Mouse (Mus musculus) natural killer cell, adult 2 months (primary cell): Measurements from ENCODE around the gene Ceacam3.
"Not testable (repeated sequence)": the region's sequence is repeated elsewhere in the genome, so short reads cannot be mapped to it uniquely, and the experiment has no call there.

Experiments
- DNase-seq, 2 experiments: peaks; one replicate each; pipeline ENCODE4 v3.0.0; 2022; ENCODE audit warnings: low spot score in 2 of 2

The Ceacam3 gene

DNA sequence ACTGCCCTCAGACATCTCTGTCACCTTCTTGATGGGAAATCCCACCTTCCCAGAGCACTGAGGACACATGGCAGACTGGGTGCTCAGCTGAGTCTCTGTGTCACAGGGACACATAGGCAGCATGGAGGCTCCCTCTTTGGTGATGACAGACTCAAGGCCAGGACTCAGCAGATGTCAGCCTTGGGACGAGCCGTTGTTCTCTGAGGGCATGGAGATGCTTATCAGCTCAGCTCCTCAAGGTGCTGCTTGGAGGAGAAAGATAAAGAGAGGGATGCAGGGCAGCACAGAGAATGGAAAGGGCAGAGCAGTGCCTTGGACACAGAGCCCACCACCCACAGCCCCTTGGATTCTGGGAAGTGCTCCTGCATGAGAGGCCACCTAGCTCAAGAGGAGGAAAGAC lies at the start of gene Ceacam3:
TSS of gene Ceacam3 (plus strand) at position 352 of the 400 bp plus-strand sequence.
- no peak for DNase-seq

DNA sequence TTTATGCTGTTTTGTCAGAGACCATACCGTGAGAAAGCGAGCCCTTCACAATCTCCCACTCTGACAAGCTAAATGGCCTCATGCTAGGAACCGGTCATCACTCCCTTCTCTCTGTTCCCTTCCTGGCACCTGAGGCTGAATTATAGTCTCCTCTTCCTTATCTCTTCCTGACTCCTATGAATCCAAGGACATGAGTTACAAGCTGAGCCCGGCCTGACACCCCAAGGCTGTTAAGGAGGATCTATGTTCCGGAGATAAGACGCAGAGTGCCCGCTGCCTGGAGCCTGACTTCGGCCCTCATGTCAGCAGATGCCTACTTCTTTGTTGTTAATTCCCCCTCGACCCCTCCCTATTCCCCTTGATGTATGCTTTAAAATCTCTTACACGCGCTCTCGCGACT lies 48.5 kb upstream of the Ceacam3 start:
- DNase-seq: not testable (repeated sequence)

DNA sequence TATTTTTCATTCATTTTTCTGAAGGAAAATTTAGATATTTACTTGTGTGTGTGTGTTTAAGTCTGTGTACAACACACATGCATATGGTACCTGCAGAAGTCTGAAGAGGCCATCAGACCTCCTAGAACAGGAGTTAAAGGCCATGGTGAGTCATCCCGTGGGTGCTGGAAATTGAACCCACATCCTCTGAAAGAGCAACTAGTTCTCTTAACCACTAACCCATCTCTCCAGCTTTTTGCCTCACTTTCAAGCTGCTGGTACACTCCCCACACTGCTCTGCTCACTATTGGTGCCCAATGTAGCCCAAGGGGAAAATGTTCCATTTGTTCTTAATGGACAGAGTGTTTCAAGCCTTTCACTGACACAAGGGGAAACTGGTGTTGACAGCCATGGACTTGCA lies 14.8 kb upstream of the Ceacam3 start:
- DNase-seq: no peak

DNA sequence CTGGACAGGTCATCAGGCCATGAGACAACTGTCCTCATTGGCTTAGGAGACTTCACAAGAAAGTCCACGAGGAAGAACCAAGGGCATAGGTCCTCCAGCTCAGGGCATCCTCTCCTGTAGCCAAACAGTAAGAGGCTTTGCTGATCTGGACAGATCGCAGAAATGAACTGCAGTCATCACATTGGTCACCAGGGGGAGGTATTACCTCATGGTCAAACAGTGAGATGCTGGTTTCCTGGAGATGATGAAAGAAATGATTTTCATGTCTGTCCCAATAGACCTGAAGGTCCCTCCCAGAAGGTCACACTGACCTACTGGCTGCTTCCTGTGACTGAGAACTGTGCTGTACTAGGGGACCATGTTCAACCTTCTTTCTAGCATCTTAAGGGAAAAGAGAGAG lies 5.6 kb downstream of the Ceacam3 start:
- peak; percentile 9 to 24 for DNase-seq

DNA sequence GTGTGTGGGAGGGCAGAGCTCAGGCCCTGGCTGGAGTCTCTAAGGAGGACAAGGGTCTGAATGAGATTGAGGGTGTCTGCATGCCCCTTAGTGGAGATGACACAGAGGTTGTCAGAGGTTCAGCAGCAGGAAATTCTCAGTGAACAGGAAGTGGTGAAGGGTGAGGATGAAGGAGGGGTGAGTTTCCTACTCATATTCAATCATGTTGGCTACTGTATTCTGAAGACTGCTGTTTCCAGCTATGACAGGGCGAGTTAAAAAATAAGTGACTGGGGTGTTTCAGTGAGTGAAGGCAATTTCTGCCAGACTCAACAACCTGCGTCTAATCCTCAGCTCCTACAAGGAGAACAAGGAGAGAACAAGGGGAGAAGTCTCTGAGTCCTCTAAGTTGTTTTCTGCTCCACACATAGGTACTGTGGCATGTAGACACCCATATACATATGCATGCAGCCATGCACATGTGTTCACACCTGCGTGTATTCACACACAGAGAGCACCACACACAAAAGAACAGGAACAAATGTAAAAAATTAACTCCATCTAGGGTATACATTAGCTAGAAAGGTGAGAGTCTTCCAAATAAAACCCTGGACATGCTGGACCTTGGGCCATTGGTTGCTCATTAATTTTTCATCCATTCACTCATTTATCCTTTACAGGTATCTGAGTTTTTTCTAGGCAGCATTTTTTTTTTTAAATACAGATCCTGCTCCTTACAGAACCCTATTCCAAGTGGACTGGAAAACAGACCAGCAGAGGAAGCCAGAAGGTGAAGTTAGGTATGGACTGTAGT lies 7.0 kb downstream of the Ceacam3 start:
- no peak for DNase-seq

DNA sequence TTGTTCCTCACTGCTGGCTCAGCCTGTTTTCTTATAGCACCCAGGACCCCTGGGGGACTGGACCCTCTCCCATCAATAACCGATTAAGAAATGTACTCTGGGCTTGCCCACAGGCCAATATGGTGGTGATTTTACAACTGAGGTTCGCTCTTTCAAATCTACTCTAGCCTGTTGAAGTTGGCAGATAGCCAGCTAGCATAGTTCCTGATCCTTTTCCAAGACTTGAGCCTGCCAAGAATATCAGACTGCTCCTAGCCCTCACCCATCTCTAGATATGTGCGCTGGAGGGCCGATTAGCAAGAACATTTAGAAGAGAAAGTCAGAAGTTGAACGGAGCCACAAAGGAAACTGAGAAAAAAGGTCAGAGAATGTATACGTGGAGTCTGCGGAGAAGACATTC lies 8.9 kb downstream of the Ceacam3 start:
- no peak for DNase-seq

DNA sequence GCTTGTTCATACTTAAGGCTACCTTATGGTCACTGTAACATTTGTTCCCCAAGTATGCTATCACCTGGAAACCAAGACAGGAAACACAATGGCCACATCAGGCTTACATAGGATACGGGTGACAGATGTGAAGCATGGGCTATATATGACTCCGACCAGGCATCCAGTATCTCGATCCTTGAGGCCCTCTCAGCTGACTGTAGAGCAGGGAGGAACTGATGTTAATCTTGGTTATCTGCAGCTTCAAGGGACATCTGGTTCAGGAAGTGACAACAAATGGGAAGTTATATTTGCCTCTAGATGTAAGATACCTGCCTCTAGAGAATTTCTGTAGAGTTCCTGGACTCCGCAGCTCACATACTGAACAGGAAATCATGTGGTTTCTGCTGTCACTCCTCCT lies 21.7 kb downstream of the Ceacam3 start:
- DNase-seq: no peak

DNA sequence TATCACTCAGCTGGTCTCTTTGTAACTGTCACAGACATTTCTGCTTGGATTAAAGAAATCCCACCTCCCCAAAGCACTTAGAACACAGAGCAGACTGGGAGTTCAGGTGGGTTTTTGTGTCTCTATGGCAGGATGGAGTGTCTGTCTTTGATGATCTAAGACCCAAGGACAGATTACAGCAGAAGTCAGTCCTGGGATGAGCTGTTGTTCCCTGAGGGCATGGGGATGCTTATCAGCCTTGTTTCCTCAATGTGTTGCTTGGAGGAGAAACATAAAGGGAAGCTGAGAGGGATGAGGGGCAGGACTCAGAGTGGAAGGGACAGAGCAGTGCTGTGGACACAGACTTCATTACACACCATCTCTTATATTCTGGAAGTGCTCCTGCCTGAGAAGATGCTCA lies 53.1 kb downstream of the Ceacam3 start, which contains the start of gene Psg29:
TSS of gene Psg29 (plus strand) at position 301 of the 400 bp plus-strand sequence.
- DNase-seq: no peak

DNA sequence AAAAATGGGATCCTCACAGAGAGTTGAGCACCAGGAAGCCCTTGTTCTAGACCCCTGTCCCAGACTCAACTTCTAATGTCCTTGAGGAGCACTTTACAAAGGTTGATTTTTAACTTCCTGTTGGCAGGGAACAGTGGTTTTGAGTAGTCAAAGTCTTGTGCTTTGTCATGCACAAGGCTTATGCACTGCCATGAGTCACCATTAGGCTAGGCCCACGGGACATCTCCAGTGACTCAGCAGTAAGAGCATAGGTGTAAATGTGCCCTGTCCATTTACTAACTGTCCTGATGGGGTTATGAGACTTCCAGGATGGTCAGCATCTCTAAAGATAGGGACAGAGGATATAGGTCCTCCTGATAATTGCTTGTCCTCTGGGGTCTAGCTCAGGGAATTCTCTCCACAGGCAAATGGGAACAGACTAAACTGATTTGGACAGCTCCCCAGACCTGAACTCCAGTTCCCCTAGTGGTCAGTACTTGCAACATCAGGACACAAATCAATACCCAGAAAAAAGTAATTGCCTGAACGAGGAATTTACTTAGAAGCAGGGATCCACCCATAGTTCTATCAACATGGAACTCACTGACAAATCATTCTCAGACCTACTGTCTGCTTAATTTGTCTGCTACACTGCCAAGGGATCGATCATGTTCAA lies 55.6 kb downstream of the Ceacam3 start:
- DNase-seq: no peak
